Mouse (Mus musculus) thymus, adult 18-20 months (tissue): ENCODE measurements around the gene Ip6k3.

Experiments used
- DNase-seq, 2 experiments: peaks; one replicate each; pipeline ENCODE4 v3.0.0; 2022; ENCODE audit warnings: mixed read lengths in 2 of 2

The Ip6k3 gene

DNA sequence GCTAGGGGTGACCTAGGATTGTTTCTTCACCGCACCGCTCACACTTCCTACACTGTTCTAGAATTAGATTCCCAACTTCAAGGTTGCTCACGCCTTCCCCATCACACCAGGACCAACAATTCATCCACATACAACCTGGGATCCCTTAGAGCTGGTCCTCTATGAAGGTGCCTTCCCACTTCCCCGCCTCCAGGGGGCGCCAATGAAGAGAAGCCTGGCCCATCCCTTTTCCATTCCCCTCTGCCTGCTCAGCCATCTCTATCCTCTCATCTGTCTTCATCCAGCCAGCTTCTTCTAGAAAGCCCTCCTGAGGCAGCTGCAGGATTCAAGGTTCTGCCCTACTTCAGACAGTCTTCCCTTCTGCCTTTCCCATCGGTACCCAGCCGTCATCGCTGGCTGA lies 16.2 kb downstream of the Ip6k3 start:
- DNase-seq: no peak

DNA sequence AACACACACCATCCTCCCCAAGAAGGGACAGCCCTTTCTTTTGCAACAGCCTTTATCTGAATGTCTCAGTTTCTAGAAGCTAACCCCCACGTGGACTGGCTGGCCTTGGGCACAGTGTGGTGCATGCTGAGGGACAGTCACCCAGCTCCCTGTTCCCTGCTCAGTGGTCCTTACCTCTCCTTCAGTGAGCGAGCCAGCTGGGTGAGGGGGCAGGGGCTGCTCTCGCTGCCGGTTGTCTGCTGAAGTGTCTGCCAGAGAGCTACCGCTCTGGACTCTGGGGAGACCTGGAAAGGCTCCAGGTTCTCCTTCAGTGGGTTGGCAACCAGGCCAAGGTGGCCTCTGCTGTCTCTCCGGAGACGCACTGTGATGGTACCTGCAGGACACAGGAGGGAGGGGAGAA lies 16.7 kb downstream of the Ip6k3 start:
- DNase-seq: no peak

DNA sequence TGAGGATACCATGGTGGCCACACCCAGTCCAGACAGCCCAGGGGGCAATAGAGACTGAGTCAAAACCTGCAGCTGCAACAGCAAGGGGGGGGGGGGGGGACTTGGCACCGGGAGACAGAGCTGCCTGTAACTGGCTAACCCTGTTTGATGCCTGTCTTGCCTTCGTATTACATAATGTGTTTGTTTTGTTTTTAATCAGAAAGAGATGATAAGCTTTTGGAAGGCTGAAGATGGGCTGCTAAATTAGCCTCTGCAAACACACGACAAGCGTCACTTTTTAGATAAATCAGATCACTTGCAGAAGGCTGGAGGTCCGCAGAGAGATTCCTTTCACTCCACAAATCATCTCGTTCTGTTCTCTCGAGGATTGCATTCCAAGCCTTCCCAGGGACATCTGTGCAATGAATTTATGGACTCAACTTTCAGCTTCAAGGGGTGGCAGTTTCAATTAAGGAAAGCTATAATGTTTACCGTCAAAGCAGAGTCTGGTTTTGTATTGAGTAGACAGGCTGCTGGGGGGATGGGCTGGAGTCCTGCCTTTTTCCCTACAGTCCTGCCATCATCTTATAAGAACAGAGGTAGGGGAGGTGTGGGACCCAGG lies 21.2 kb downstream of the Ip6k3 start:
- no peak for DNase-seq

DNA sequence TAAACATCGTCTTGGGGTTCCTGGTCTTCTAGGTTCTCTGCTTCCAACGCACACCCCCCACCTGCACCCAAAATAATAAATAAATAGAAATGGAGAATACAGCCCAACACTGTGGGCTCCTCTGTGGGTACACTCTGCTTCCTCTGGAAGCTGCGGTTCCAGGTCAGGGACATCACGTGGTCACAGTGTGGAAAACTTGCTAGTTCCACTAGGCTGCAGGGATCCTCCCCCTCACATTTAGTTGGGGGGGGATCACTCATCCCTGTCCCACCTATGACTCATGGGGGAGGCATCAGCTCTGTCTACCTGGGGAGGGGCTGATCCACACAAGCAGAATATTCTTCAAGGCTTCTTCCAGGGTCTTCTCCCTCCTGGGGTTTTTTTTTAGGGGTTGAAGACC lies 23.4 kb downstream of the Ip6k3 start:
- no peak for DNase-seq

DNA sequence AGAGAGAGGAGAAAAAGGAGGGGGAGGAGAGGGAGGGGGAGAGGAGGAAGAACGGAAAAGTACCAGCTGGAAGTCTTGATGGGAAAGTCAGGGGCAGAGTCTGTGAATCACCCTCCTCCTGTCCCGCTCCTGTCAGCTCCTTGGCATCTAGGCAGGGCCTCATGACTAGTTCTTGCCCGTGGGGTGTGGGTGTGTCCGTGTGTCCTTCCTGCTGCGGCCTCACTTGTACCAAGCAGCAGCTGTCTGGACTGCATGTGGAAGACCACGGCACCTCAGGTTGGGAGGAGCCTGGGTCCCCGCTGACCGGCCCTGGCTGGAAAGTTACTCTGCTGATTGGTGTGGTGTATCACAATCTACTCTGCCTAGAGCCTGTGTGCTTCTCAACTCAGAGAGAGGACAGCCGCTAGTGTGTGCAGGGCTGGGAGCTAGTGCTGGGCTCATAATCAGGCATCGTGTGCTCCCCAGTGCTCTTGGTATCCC lies 25.6 kb downstream of the Ip6k3 start:
- DNase-seq: no peak

DNA sequence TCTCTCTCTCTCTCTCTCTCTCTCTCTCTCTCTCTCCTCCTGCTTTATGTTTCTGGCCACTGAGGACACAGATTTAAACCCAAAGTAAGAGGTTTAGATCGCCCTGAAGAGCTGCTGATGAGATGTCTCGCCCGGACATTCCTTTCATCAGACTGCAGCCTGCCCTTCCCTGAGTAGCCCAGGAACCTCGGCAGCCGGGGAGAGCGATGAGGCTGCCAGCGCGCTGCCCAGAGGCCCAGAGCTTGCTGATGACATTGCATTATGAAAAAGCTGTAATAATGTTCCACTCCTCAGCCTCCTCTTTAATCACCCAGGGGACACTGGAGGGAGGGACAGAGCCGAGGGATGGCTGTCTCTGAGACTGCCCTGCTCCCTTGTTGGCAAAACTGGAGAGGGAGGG lies 27.3 kb downstream of the Ip6k3 start:
- no peak for DNase-seq

DNA sequence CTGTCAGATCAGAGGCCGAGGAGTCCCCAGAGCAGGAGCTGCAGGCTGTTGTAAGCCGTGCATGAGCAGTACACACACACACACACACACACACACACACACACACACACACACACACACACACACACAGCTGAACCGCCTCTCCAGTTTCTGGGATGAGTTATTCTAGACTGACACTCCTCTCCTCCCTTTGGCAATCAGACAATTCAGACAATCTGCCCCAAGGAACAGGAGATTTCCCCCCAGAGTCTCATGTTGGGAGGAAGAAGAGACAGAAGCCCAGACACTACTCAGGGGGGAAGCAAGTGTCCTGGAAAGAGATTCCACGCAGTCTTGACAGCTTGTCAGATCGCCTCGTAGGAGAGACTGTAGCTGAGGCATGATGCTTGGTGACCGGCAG lies 28.3 kb downstream of the Ip6k3 start:
- no peak for DNase-seq

DNA sequence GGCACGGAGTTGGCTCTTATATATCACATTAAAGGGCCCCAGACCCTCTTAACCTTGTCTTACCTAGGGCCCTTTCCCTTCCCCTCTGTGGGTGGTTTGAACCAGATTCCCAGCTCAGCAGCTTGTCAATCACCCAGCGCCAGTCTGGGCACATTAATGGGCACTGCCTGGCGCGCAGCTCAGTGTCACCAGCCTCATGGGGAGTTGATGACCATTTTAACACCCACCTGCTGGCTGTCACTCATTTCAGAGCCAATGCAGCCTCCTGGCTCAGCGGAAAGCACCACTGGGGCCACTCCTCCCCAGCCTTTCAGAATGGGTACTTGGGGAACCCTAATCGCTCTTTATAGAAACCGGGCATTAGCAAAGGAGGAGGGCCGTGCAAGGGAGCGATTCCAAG lies 29.2 kb downstream of the Ip6k3 start:
- DNase-seq: no peak

DNA sequence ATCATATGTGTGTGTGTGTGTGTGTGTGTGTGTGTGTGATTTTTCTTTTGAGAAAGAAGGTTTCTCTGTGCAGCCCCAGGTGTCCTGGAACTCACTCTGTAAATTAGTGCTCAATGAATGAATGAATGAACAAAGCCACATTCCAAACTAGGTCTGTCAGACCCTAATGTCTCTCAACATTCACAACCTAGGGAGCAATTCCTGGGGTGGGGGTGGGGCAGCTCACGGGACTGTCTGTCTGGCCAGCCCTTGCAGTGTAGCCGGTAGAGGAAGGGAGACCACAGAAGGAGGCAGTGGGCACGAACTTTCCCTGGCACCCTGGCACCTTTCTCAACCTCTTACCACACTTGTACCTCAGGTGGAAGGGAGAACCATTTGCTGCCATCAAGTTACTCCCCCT lies 32.9 kb downstream of the Ip6k3 start:
- DNase-seq: no peak

DNA sequence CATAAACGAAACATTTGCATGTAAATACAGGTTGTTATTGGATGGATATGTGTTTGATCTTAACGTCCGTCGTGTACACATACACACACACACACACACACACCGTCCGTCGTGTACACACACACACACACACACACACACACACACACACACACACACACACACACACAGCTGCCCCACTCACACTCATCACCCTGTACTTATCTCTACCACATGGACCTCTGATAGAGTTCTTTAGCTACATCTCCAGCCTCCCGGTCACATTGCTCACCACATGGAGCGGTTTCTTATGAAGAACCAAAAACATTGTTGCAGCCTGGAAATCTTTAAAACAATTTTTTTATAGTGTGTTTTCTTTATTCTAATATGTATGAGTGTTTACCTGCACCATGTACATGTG lies 33.4 kb downstream of the Ip6k3 start:
- DNase-seq: no peak

DNA sequence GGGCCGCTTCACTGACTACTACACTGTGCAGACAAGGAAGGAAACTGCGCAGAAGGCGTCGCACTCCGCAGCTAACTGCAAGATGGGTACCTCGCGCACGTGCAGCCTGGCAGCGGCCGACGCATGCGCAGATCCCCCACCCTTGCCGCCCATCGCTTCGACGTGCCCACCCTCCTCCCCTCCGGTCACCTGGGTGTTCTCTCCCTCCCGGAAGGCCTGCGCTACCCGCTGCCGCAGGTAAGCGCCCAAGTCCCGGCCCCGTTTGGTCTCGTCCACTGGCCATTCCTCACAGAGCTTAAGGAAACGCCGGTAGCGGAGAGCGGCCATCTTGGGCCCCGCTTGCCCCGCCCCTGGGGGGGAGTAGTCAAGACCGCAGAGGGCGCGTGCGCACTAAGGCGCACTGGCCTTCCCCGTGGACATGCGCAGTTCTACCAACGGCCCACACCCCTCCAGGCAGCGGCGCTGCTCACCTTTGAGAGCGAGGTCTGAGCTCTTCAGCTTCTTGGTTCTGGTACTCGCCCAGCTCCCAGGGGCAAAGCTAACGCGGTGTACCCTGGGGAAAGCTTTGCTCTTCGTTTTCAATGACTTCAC lies 33.9 kb downstream of the Ip6k3 start, which contains the start of gene Uqcc2:
Gene Uqcc2 (minus strand): TSS at position 366 of the 591 bp plus-strand sequence.
- DNase-seq: peak; percentile 95 to 96

DNA sequence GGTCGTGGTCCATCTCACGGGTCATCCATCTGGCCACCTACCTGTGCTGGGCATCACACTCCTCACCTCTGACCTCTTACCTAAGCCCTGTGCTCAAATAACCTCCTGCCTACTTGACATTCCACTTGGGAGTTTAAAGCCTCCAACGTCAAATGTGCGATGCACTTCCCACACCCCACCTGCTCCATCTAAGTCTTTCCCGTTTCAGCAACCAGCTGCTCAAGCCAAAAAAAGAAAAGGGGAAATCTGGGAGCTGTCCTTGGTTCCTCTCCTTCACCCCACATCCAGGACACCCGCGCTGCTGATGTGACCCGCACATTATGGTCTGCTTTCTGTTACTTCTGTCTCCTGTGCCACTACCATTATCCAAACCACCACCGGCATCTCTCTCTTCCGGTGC lies 35.4 kb downstream of the Ip6k3 start:
- no peak for DNase-seq

DNA sequence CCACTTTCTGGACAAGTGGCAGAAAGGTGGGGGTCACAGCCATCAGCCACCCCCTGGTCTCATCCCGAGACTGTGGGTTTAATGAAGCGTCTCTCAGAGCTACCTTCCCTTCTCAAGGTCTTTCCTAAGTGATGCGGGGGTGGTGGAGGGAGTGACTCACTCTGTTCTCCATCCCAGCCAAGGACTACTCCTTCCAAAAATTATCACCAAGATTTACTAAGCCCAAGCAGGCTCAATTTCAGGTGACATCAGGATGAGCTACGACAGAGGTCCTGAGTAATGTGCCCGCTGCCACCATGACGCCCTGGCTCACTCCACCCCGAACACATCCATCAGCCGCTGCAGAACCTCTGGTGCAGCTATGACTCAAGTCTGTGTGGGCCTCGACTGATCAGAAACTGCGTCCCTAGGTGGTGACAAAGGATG lies 36.3 kb downstream of the Ip6k3 start:
- DNase-seq: no peak

DNA sequence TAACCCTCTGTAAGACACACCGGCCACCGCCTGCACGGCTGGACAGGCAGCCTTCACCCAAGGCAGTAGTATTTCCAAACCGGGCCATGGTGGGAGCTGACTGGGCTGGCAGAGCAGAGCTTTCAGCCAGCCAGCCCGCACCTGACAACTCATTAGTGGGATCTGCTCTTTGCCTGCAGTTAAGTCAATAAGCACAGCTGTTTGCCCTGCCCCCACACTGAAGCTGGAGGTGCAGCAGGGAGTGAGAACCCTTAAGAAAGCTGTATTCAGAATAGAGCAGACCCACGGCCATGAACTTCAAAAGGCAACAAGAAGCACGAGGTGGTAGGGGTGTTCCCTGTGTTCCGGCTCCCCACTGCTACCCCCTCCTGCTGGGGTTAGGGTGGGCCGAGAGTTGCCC lies 37.3 kb downstream of the Ip6k3 start:
- DNase-seq: peak; percentile 39 to 40

DNA sequence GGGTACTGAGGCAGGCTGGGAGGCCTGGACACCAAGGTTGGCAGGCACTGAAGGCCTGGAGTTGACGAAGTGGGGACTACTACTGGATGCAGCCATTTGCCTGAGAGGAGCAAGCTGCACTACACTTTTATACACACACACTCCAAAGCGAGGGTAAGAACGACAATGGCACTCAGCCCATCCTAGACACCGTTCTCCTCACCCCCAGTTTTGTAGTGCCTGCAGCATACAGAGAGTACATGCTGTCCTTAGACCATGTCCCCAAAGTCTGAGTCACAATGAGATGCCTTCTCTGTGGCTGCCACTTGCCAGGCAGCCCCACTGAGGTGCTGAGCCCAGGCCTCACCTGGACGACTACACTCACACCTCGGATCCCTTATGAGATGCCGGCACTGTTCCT lies 37.8 kb downstream of the Ip6k3 start:
- no peak for DNase-seq

DNA sequence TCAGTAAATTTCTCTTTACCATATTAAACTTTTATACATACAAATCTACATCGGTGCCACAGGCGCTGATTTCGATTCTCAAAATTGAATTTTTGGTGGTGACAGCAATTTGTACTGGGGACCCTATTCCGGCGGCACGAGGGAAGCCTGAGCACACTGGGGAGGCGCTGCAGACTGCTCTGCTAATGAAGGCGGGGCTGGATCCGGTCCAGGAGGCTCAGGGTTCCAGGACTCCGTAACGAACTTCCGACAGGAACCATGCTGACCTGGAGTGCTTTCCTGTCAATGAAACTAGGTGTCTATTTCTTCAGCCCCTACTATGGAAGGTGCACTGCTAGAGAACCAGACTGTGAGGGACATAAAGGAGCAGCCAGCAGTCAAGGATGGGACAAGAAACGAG lies 38.3 kb downstream of the Ip6k3 start:
- DNase-seq: no peak

DNA sequence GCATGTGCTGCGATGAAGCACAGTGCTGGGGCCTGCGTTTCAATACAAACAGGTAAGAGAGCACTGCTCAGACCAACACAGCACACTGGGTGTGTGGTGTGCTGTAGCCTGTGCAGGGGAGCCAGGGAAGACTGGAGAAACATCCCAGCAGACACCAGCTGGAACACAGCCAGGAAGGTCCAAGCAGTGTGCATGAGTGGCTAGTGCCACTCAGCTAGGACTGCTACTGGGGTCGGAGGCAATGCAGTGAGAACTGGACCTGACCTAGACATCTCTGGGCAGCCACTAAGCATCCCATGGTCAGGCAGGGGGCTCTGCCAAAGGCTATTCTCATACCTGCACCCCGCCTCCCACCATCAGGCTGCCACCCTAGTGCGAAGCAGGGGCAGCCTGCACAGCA lies 39.4 kb downstream of the Ip6k3 start:
- DNase-seq: no peak

DNA sequence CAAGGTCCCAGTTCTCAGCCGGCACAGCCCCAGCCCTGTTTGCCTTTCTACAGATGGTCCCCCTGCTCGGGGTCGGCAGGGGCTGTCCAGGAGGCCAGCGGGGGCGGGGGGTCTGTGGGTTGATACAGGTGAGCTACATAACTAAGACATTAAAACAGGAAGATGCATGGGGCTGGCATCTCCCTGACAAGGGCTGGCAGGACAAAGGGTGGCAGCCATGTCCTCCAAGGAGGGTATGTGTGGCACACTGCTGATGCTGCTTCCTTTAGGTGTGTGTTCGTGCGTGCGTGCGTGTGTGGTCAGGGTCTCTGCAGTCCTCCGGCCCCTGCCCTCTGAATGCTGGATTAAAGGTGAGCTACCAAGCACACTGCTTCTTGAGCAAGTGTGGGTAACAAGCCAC lies 40.6 kb downstream of the Ip6k3 start:
- DNase-seq: no peak

DNA sequence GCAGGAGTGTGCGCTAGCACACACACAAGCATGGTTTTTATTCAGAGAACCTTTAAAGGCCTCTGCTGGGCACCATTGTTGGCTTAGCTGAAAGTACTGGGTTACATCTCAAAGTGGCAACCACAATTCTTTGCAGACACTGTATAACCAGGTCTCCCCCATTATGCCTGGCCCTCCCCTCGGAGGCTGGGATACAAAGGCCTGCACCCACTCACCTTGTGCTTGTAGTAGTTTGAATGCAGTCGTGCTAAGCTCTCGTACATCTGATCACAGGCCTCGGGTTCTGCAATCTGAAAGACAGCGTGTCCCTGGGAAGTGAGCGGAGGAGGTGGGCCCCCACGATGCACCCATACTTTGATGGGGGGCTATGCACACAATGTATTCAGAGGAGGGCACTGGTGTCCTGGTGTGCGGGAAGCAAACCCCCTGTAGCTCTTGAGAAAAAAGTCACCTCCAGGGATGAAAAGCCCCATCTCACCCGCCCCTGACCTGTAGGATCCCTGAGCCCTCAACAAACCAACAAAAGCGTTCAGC lies 41.9 kb downstream of the Ip6k3 start:
- no peak for DNase-seq

DNA sequence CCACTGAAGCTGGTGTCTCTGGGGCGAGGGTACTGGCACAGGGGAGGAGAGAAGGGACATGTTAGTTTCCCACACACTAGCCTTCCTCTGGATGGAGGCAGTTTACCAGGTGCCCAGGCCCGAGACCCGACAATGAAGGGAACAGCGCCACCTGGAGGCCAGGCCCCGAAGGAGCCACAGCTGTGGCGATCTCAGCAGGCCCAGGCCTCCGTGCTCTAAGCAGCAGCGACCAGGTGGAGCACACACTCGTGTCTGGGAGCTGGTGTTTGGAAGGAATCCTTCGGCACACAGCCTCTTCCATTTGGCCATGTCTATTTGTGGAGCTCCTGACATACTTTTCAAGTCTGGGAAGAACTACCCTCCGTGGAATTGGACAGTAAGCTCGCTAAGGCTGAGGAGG lies 42.4 kb downstream of the Ip6k3 start:
- DNase-seq: peak; percentile 27 to 49

DNA sequence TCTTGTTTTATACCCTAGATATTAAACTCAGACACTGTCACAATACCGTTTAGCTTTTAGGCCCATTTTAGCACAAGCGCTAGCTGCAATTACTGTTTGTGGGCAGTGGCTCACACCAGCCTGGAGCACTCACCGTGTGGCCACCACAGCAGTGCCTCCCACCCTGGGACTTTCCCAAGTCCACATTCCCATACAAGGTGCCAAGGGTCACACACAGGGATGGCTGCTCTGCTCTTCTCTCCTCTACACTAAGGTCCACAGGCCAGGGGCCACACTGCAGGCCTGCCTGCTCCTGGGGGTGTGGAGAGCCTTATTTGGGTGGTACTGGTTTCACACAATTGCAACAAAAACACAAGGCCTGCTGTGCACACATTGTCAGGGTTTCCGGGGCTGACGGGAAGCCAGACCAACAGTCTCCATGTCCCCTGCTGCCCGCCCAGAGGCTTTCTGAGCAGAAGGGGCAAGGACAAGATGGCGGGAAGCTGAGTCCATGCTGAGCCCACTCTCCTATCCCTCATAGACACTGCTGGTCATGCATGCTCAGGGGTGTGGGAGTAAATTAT lies 43.7 kb downstream of the Ip6k3 start:
- no peak for DNase-seq

DNA sequence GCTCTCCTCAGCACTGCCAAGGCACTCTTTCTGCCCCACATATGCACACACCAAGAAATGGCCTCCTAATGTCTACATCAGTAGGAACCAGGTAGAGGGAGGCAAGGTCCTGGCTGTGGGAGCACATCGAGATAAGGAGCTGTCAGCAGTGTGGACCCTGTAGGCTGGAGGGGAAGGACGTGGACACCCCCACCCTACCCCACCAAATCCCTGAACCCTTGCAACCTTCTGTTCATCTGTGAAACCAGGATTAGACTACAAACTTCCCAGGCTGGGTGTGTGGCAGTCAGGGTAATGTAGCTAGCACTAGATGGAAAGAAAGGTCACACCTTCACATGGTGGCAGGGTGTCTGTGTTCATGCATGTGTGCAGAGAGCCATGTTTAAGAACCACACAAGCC lies 44.5 kb downstream of the Ip6k3 start:
- DNase-seq: no peak

DNA sequence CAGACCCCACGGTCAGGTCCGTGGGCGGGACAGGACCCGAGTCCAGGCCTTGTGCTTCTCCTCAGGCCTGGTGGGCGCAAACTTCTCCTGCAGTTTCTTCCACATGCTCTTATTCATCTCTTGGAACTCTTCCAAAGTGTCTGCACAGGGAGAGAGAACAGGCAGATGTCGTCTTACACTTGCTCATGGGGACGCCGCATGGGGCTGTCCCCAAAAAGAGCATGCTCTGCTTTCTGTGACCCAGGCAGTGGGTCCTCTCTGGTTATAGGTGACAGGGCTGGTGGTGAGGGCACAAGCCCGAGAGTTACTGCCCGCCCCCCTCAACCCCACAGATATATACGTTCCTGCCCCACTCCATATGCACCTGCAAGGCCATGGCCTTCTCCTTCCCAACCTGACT lies 44.9 kb downstream of the Ip6k3 start:
- DNase-seq: no peak

DNA sequence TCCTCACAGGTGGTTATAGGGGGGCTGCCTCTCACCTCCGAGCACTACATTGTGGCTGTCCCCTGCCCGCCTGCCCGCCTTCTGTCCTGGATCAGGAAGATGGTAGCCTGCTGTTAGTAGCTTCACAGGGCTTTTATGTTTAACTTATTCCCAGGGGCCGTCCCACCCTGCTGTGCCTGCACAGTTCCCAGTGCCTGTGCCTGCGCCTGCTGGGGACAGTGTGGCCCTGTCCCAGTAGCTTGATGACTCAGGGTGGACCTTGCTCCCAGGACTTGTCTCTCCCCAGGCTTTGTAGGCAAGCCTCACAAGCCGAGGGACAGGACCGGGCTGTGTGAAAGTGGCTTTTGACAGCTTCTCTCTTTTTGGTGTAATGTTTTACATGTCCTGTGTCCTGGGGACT lies 45.8 kb downstream of the Ip6k3 start:
- no peak for DNase-seq

DNA sequence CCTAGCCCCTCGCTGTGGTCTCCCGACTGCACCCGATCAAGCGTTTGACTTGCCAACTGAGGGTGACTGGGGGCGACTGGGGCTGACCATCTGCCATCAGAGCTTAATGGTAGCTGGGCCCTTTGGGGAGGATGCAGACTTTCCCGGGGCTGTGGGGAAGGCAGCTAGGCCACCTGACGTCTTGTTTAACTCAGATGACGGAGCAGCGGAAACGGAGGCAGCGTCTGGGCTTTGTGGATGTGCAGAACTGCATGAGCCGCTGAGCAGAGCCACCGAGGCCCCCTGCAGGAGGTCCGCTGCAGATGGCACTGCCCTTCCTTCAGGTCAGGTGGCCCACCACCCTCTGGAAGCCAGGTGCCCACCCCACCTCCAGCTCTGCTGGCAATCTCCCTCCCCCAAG lies 46.3 kb downstream of the Ip6k3 start:
- no peak for DNase-seq
